Mouse (Mus musculus): ENCODE measurements around the gene Paxx. TPM values are rescaled to one million over a fixed set of nuclear protein-coding genes. Genes with fewer than 3 reads are reported as not detected.
A peak's percentile ranks its signal among the peaks of the same experiment; 100 is the strongest.

The Paxx gene
- polyA plus RNA-seq, 1 experiment, result 22.4 TPM

- TF ChIP-seq CTCF (IDR thresholded peaks at IDR 0.05; ENCODE audit: low read depth, low read length), result peak; percentile 67; the same call in 1 of the 2 replicates
- no peak for TF ChIP-seq POLR2A (IDR thresholded peaks at IDR 0.05; ENCODE audit: borderline replicate concordance, low read depth, low read length)
- H3K4me3 ChIP-seq (ENCODE audit: insufficient read depth, low read length), result no peak overlapping the region
- no peak overlapping the region for H3K27ac ChIP-seq (ENCODE audit: insufficient read depth, low read depth, low read length)
- H3K4me1 ChIP-seq (ENCODE audit: control insufficient read depth, insufficient read depth, low read length), result no peaks in the 10 kb centered on the region; the same call in 1 of the 2 replicates
These were observed 22.1 kb upstream of the Paxx start for GRCm38 (mm10) chr2:25482969-25483368.

GRCm38 (mm10) chr2:25480541-25480940 lies 19.6 kb upstream of the Paxx start:
- TF ChIP-seq CTCF (IDR thresholded peaks at IDR 0.05; ENCODE audit: low read depth, low read length) (no peak), POLR2A (IDR thresholded peaks at IDR 0.05; ENCODE audit: borderline replicate concordance, low read depth, low read length) (no peak)
- no peaks in the 10 kb centered on the region; the same call in 1 of the 2 replicates for H3K4me1 ChIP-seq (ENCODE audit: control insufficient read depth, insufficient read depth, low read length)
- no peak overlapping the region for H3K4me3 ChIP-seq (ENCODE audit: insufficient read depth, low read length)
- H3K27ac ChIP-seq (ENCODE audit: insufficient read depth, low read depth, low read length), result no peak overlapping the region

GRCm38 (mm10) chr2:25479551-25480311 lies 18.8 kb upstream of the Paxx start:
- H3K4me1 ChIP-seq (ENCODE audit: control insufficient read depth, insufficient read depth, low read length), result no peaks in the 10 kb centered on the region; the same call in 1 of the 2 replicates
- no peak overlapping the region for H3K4me3 ChIP-seq (ENCODE audit: insufficient read depth, low read length)
- no peak overlapping the region for H3K27ac ChIP-seq (ENCODE audit: insufficient read depth, low read depth, low read length)
- TF ChIP-seq CTCF (IDR thresholded peaks at IDR 0.05; ENCODE audit: low read depth, low read length) (no peak), POLR2A (IDR thresholded peaks at IDR 0.05; ENCODE audit: borderline replicate concordance, low read depth, low read length) (no peak)

- Histone ChIP-seq H3K4me3 (ENCODE audit: insufficient read depth, low read length) (no peak overlapping the region), H3K4me1 (ENCODE audit: control insufficient read depth, insufficient read depth, low read length) (no peaks in the 10 kb centered on the region; the same call in 1 of the 2 replicates), H3K27ac (ENCODE audit: insufficient read depth, low read depth, low read length) (no peak overlapping the region)
- TF ChIP-seq POLR2A (IDR thresholded peaks at IDR 0.05; ENCODE audit: borderline replicate concordance, low read depth, low read length), result no peak
- no peak for TF ChIP-seq CTCF (IDR thresholded peaks at IDR 0.05; ENCODE audit: low read depth, low read length)
These were observed 17.2 kb upstream of the Paxx start for GRCm38 (mm10) chr2:25477967-25478675.

- Histone ChIP-seq H3K4me3 (ENCODE audit: insufficient read depth, low read length) (no peak overlapping the region), H3K4me1 (ENCODE audit: control insufficient read depth, insufficient read depth, low read length) (no peaks in the 10 kb centered on the region; the same call in 1 of the 2 replicates), H3K27ac (ENCODE audit: insufficient read depth, low read depth, low read length) (no peak overlapping the region)
- TF ChIP-seq POLR2A (IDR thresholded peaks at IDR 0.05; ENCODE audit: borderline replicate concordance, low read depth, low read length) (no peak), CTCF (IDR thresholded peaks at IDR 0.05; ENCODE audit: low read depth, low read length) (no peak)
These were observed 16.6 kb upstream of the Paxx start for GRCm38 (mm10) chr2:25477541-25477940.

- no peaks in the 10 kb centered on the region for H3K4me1 ChIP-seq (ENCODE audit: control insufficient read depth, insufficient read depth, low read length)
- H3K27ac ChIP-seq (ENCODE audit: insufficient read depth, low read depth, low read length), result no peak overlapping the region
- TF ChIP-seq CTCF (IDR thresholded peaks at IDR 0.05; ENCODE audit: low read depth, low read length) (no peak), POLR2A (IDR thresholded peaks at IDR 0.05; ENCODE audit: borderline replicate concordance, low read depth, low read length) (no peak)
- no peak overlapping the region for H3K4me3 ChIP-seq (ENCODE audit: insufficient read depth, low read length)
These were observed 11.7 kb upstream of the Paxx start for GRCm38 (mm10) chr2:25472550-25472949.

- peaks cover 5% of the 10 kb centered on the region; the same call in 1 of the 2 replicates for H3K4me1 ChIP-seq (ENCODE audit: control insufficient read depth, insufficient read depth, low read length)
- no peak for TF ChIP-seq CTCF (IDR thresholded peaks at IDR 0.05; ENCODE audit: low read depth, low read length)
- no peak for TF ChIP-seq POLR2A (IDR thresholded peaks at IDR 0.05; ENCODE audit: borderline replicate concordance, low read depth, low read length)
- no peak within 1 kb of the TSS for H3K27ac ChIP-seq (ENCODE audit: insufficient read depth, low read depth, low read length)
- no peak within 1 kb of the TSS for H3K4me3 ChIP-seq (ENCODE audit: insufficient read depth, low read length)
These were observed 9.1 kb upstream of the Paxx start, which contains the start of gene Ptgds for GRCm38 (mm10) chr2:25469969-25470368. Ptgds (minus strand) TSS chr2:25470046.

GRCm38 (mm10) chr2:25468962-25469915 lies 8.3 kb upstream of the Paxx start:
- peaks cover 5% of the 10 kb centered on the region; the same call in 1 of the 2 replicates for H3K4me1 ChIP-seq (ENCODE audit: control insufficient read depth, insufficient read depth, low read length)
- no peak overlapping the region for H3K27ac ChIP-seq (ENCODE audit: insufficient read depth, low read depth, low read length)
- no peak for TF ChIP-seq CTCF (IDR thresholded peaks at IDR 0.05; ENCODE audit: low read depth, low read length)
- no peak for TF ChIP-seq POLR2A (IDR thresholded peaks at IDR 0.05; ENCODE audit: borderline replicate concordance, low read depth, low read length)
- H3K4me3 ChIP-seq (ENCODE audit: insufficient read depth, low read length), result no peak overlapping the region

All from bone marrow macrophage, adult 2 months (primary cell).